Mouse (Mus musculus) adrenal gland, postnatal 4 days (tissue): Measurements from ENCODE around the gene Gm5089. TPM values are rescaled to one million over a fixed set of nuclear protein-coding genes. Genes with fewer than 3 reads are reported as not detected.

Source experiments
- DNase-seq, 2 experiments: peaks; one replicate each; pipeline ENCODE4 v3.0.0; 2021 to 2022; ENCODE audit warnings: low spot score in 2 of 2, mixed read lengths in 2 of 2
- total RNA-seq, 2 experiments: library from RNA; stranded (reverse); gene quantifications; 2 replicates each; pipeline ENCODE4 v1.2.3; 2021

Gm5089 gene
- total RNA-seq, 2 experiments from 2014 or later = not detected

- no peak for DNase-seq
Observed at GRCm38 (mm10) chr14:122388431-122389031, 62.4 kb downstream of the Gm5089 start.

DNA sequence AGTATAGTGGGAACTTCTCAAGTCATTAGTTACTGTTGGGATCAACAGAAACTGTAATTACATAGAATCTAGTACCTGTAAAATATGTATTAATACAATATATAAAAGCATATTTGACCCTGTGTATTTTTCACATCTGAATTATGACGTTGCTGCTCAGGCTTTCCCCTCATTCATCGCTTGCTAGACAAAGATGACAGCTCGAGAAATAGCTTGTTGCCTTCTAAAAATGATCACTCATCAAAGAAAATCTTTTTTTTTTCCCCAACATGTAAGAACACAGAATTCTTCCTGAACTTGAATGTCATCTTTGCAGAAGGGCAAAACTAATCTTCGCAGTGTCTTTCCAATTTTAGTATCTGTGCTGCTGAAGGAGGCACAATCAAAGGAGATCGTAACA lies 63.1 kb downstream of the Gm5089 start:
- DNase-seq = no peak

DNA sequence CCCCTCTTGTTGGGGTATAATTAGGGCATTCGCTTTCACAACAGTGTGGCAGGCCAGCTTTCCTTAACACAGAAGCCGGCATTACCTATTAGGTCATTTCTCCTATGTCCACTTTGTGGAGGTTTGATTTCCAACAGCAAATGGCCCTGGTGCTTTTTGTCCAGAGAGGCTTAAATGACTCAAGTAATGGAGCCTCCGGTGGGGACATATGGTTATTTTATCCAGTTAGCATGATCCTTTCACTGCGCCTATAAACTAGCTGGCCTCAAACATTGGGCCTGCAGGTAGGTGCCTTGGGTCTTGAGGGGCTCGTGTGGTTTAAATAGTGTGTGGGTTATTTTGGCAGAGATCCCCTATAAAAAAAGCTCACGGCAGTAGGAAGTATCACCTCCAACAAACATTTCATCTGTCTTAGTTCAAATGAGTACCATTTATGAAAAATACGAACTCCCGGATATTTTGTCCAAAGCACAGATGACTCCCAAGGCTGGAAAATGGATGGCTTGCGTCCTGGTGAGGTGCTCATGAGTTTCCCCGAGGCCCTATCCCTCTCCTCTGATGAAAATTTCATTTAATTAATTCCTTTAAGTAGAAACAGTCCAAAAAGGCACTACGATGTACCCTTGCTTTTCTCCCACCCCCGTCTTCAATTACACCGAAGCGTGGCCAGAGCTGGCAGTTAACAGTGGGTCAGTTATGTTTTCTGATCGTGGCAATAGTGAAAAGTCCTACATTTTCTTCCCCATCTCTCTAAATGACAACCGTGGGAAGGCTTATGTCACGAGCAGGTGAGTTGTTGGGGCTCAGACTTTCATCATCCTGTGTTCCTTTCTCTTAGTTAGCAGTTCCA lies 64.4 kb downstream of the Gm5089 start:
- DNase-seq = no peak

GRCm38 (mm10) chr14:122385758-122386157 lies 65.2 kb downstream of the Gm5089 start:
- no peak for DNase-seq

DNA sequence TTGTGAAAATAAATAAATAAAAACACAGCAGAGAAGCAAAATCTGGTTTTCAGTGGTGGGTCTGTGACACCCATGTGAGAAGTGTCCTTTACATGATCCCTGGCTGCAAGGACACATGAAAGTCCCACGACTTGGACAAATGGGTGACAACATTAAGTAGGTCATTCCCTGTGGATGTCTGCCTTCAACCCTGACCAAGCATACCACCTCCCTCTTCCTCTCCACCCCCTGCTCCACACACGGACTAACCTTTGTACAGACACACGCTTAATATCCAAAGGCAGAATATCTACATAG lies 65.7 kb downstream of the Gm5089 start:
- no peak for DNase-seq

Other genes with a start within 250 kb of the Gm5089 start
- under 1 TPM in 1 of 2 experiments, not detected in 1; 0.40 TPM for gene Zic5, start 14.6 kb upstream of the Gm5089 start, total RNA-seq
- 1 to 10 TPM in 1 of 2 experiments, under 1 TPM in 1; 0.22 to 1.4 TPM for gene Zic2, start 24.3 kb upstream of the Gm5089 start, total RNA-seq
- gene Gm10837, start 39.5 kb upstream of the Gm5089 start, total RNA-seq = not detected
- 10 to 100 TPM; 63.2 to 64.4 TPM for gene Pcca, start 83.2 kb upstream of the Gm5089 start, total RNA-seq